Mouse (Mus musculus): ENCODE measurements around the gene Sdc1. TPM values are rescaled to one million over a fixed set of nuclear protein-coding genes. Genes with fewer than 3 reads are reported as not detected.
A peak's percentile ranks its signal among the peaks of the same experiment; 100 is the strongest.

Sdc1 gene
- polyA plus RNA-seq, 1 experiment from 2014 or later = 184 TPM

DNA sequence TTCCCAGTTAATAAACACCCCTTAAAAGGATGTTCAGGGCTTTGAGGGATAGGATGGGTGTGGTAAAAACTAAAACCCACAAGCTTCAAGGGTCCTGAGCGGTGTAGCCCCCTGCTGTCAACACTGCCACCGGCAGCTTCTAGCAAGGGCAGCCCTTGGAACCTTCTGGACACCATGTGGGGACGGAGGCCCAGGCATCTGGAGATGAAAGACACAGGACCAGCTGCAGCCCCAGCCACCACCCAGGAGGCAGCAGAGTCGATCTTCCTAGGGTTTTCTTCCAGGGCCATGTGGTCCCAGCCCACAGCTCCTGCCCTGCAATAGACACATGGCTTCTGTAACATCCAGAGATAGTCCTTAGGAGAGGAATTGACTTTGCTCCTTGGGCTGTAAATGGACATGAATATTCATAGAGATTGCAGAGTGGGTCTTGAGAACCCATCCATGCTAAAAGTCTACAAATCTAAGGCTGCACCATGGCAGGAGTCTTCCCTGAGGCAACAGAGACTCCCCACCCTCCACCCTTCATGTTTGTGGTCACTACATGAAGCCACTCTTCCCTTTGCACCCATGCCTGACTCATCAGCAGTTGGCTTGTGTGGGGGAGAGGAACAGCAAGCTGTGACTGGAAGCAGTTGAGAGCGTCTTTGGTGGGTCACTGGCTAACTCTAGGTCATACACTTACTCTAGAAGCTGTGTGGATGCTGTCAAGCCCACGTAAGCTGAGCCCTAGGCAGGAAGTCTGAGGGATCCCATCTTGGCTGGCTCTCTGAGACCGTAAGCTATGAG is 34.0 kb downstream of the Sdc1 start:
- no peak overlapping the region for H3K4me2 ChIP-seq (replicated peaks)
- H3K36me3 ChIP-seq = no peaks in the 10 kb centered on the region
- H3K4me3 ChIP-seq = no peak overlapping the region
- no peaks in the 10 kb centered on the region for H3K27me3 ChIP-seq
- peaks cover 16% of the 10 kb centered on the region for H3K4me1 ChIP-seq
- H3K27ac ChIP-seq = no peak overlapping the region
- H3K9me3 ChIP-seq = no peaks in the 10 kb centered on the region
- 79% methylated on average over 7 of the region's 7 CpGs for WGBS
- ATAC-seq (ENCODE audit: insufficient number of reproducible peaks, insufficient read depth, low FRiP score, low TSS enrichment) = no peak
- H3K9ac ChIP-seq = no peak overlapping the region

DNA sequence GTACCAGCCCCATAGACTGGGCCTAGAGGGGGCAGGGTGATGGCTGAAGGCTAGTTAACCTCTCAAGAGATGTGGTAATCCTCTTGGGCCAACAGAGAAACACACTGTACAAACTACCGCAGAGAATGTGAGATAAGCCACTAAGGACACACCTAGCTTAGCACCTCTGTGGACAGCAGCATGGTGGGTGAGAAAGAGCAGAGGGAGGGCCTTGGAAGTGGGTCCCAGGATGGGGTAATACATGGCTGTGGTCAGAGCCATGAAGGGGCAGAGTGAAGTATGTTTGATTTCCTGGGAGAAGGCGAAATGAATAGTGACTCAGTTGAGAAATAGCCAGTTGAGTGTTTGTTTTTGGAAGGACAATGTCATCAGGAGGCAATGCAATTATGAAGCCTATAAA is 38.0 kb downstream of the Sdc1 start:
- no peak overlapping the region for H3K4me2 ChIP-seq (replicated peaks)
- H3K9ac ChIP-seq = no peak overlapping the region
- no peak for ATAC-seq (ENCODE audit: insufficient number of reproducible peaks, insufficient read depth, low FRiP score, low TSS enrichment)
- H3K36me3 ChIP-seq = no peaks in the 10 kb centered on the region
- H3K9me3 ChIP-seq = no peaks in the 10 kb centered on the region
- H3K4me1 ChIP-seq = peaks cover 20% of the 10 kb centered on the region
- H3K4me3 ChIP-seq = no peak overlapping the region
- no peak overlapping the region for H3K27ac ChIP-seq
- H3K27me3 ChIP-seq = no peaks in the 10 kb centered on the region
- 84% methylated on average over 2 of the region's 2 CpGs for WGBS

DNA sequence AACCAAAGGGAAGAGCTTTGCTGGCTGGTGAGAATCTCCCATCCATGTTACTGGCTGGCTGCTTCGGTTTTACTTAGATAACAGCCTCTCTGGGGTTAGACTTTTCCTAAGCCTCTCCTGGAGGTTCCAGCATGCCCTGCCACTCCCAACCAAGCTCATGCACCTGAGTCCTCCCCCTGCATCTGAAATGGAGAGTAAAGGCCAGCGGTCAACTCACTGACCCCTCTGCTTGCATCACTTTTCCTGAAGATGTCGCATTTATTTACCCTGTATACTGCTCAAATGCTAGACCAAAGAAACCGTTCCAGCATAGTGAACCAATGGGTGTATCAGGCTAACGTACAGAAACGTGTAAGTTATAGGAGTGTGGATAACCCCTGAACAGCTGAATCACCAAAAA is 38.5 kb downstream of the Sdc1 start:
- H3K4me2 ChIP-seq (replicated peaks) = no peak overlapping the region
- H3K4me3 ChIP-seq = no peak overlapping the region
- 86% methylated on average over 6 of the region's 6 CpGs for WGBS
- peaks cover 17% of the 10 kb centered on the region for H3K4me1 ChIP-seq
- H3K27ac ChIP-seq = no peak overlapping the region
- no peaks in the 10 kb centered on the region for H3K9me3 ChIP-seq
- H3K27me3 ChIP-seq = no peaks in the 10 kb centered on the region
- ATAC-seq (ENCODE audit: insufficient number of reproducible peaks, insufficient read depth, low FRiP score, low TSS enrichment) = no peak
- H3K9ac ChIP-seq = no peak overlapping the region
- no peaks in the 10 kb centered on the region for H3K36me3 ChIP-seq

DNA sequence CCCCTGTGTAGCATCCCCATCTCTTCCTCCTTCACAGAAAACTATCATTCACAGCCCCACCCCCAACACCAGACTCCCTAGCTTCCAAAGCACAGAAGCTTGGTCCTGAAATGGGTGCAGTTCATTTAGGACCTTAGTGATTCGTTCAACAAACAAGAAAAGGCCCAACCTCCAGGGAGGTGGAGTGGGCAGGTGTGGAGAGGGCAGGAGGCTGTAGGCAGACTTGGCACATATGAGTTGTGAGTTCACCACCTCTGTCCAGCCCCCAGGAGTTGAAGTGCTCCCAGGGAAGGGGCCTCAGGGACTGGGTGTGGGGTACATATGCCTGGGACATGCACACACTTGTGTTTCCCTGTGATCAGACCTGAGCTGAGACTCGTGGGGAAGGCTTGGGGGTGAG is 39.8 kb downstream of the Sdc1 start:
- Histone ChIP-seq H3K27ac (no peak overlapping the region), H3K9me3 (no peaks in the 10 kb centered on the region), H3K36me3 (no peaks in the 10 kb centered on the region), H3K27me3 (no peaks in the 10 kb centered on the region), H3K4me3 (no peak overlapping the region), H3K9ac (no peak overlapping the region), H3K4me2 (replicated peaks) (no peak overlapping the region), H3K4me1 (peaks cover 12% of the 10 kb centered on the region; the same call in 1 of the 2 replicates)
- ATAC-seq (ENCODE audit: insufficient number of reproducible peaks, insufficient read depth, low FRiP score, low TSS enrichment) = no peak
- WGBS = 52% methylated on average over 2 of the region's 2 CpGs

DNA sequence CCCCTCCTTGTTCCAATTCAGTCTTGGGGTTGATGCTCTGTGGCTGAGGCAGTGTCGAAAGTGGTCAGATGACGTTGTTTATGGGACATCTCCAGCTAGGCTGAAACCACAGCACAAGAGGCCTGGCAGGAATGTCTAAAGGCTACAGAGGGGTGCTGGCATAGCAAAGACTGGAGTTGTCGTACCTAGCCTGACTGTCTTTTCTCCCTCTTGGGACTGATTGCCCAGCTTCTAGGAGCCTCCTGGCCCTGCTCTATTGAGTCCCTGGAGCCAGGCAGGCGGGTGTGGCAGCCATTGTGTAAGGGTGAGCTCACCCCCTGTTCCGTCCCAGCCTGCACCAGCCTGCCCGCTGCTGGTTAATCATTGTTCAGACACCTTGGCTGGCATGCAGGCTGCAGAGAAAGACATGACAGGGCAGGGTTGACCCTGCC is 40.3 kb downstream of the Sdc1 start:
- no peak for ATAC-seq (ENCODE audit: insufficient number of reproducible peaks, insufficient read depth, low FRiP score, low TSS enrichment)
- H3K4me1 ChIP-seq = peaks cover 12% of the 10 kb centered on the region; the same call in 1 of the 2 replicates
- H3K9me3 ChIP-seq = no peaks in the 10 kb centered on the region
- no peaks in the 10 kb centered on the region for H3K27me3 ChIP-seq
- H3K4me2 ChIP-seq (replicated peaks) = no peak overlapping the region
- H3K4me3 ChIP-seq = no peak overlapping the region
- no peak overlapping the region for H3K27ac ChIP-seq
- no peaks in the 10 kb centered on the region for H3K36me3 ChIP-seq
- no peak overlapping the region for H3K9ac ChIP-seq
- WGBS = 72% methylated on average over 6 of the region's 6 CpGs

DNA sequence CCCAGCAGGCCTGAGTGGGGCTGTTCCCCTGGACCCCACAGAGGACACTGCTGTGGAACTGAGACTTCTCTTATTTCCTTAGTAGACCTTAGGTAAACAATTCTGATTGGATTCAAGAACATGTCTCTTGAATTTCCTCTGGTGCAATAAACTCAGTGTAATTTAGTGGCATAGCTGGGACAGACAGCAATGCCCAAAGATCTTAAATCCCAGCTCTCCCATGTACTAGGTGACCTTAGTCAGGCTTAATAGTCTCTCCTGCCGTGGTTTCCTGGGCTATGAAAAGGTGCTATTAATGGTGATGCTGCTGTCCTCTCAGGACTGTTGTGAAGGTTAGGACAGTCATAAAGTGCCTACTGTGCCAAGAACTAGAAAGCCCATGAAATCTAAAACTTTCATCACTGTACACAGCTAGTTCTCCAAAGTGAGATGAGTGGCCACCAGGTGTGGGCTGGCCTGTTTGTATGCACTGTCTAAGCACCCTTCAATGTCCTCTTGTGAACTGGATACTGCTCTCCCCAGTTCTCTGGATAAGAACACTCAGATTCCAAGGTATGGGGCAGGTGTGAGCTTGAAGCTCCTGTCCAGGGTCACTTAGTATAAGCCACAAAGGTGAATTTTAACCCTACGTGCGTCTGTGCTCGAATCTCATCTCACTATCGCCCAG is 40.9 kb downstream of the Sdc1 start:
- no peak overlapping the region for H3K9ac ChIP-seq
- H3K4me2 ChIP-seq (replicated peaks) = no peak overlapping the region
- no peak overlapping the region for H3K27ac ChIP-seq
- no peaks in the 10 kb centered on the region for H3K27me3 ChIP-seq
- 85% methylated on average over 5 of the region's 5 CpGs for WGBS
- ATAC-seq (ENCODE audit: insufficient number of reproducible peaks, insufficient read depth, low FRiP score, low TSS enrichment) = no peak
- peaks cover 12% of the 10 kb centered on the region; the same call in 1 of the 2 replicates for H3K4me1 ChIP-seq
- H3K9me3 ChIP-seq = no peaks in the 10 kb centered on the region
- H3K4me3 ChIP-seq = no peak overlapping the region
- no peaks in the 10 kb centered on the region for H3K36me3 ChIP-seq

DNA sequence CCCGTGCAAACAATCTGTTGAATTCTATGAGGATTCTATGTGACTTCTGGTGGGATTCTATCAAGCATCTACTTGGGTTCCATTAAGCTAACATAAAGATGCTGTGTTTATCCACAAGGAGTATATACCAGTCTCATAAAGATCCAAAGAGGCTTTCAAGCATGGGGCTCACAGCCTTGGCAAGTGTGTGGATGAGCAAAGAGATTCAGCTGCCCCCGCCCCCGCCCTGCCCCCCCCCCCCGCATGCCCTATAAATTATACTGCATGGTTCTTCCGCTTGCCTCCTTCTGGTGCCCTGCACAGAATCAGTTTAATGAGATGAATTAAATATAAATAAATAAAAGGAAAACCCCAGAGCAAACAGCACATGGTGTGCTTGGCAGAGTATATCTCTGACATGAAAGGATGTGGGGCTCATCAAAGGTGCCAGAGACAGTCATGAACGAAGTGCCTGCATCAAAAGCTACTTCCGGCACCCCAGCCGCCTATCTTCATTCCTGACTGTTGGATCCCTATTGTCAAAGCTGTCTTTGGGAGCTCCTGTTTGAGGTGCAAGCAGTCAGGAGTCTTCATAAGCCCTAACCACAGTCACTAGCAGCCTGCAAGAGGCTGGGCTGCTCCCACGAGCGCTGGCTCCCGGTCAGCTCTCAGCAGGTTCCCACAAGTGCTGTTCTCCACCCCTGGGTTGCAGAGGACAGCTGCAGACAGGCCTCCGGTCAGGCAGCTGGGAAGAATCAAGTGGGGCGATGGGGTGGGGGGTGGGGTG is 46.5 kb downstream of the Sdc1 start:
- Histone ChIP-seq H3K4me3 (no peak overlapping the region), H3K27me3 (no peaks in the 10 kb centered on the region), H3K4me1 (peaks cover 9% of the 10 kb centered on the region; the same call in 1 of the 2 replicates), H3K36me3 (no peaks in the 10 kb centered on the region), H3K9ac (no peak overlapping the region), H3K4me2 (replicated peaks) (no peak overlapping the region), H3K27ac (no peak overlapping the region), H3K9me3 (no peaks in the 10 kb centered on the region)
- ATAC-seq (ENCODE audit: insufficient number of reproducible peaks, insufficient read depth, low FRiP score, low TSS enrichment) = 0 out of 2 replicates have a peak, but pooled peaks have one; percentile 69
- 31% methylated on average over 13 of the region's 13 CpGs for WGBS

DNA sequence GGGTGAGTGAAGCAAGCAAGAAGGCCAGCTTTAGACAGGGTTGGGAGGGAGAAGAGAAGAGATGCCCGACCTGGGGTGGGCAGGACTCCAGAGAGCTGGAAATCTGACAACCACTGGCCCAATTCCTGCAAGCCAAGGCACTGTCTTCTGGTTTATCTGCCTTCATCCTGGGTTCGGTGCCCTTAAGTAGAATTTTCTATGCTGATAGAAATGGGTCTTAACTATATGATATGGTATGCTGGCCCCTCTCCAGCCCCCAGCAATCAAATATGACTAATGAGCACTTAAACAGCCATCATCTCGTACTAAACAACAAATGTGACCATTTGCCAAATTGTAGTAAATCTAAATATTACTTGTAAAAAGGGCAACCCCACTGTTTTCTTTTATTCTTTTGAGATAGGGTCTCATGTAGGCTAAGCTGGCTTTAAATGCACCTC is 47.1 kb downstream of the Sdc1 start:
- no peaks in the 10 kb centered on the region for H3K36me3 ChIP-seq
- H3K27me3 ChIP-seq = no peaks in the 10 kb centered on the region
- H3K9ac ChIP-seq = no peak overlapping the region
- no peaks in the 10 kb centered on the region for H3K9me3 ChIP-seq
- ATAC-seq (ENCODE audit: insufficient number of reproducible peaks, insufficient read depth, low FRiP score, low TSS enrichment) = no peak
- WGBS = 49% methylated on average over 3 of the region's 3 CpGs
- peaks cover 9% of the 10 kb centered on the region; the same call in 1 of the 2 replicates for H3K4me1 ChIP-seq
- no peak overlapping the region for H3K4me3 ChIP-seq
- no peak overlapping the region for H3K4me2 ChIP-seq (replicated peaks)
- no peak overlapping the region for H3K27ac ChIP-seq

DNA sequence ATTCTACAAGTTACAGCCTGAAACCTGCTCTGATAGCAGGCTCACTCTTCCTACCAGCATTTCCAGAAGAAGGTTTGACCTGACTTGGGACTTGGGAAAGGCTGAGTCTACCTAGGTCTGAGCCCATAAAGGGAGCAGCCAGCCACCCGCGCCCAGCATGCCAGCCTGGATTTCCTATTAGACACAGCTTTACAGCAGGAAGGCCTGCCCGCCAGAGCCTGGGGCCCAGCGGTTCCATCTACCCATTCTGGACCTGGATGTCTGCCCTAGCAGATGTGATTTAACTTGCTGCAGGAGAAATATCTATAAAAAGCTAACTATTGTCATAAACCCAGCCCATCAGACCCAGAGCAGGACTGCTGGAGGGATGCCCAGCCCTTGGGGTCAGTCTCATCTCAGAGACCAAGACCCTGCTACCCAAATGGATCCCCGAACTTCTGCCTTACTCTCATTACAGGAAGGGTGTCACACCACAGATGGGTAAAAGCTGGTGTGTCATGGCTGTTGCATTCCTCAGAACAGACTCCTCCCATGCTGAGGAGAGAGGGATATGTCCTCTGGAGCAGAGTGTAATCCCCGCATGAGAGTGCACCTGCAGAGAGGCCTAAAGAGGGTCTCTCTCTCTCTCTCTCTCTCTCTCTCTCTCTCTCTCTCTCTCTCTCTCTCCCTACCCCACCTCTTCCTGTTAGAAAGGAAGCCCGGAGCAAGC is 54.0 kb downstream of the Sdc1 start:
- WGBS = 81% methylated on average over 7 of the region's 7 CpGs
- Histone ChIP-seq H3K9ac (no peak overlapping the region), H3K4me3 (no peak overlapping the region), H3K9me3 (no peaks in the 10 kb centered on the region), H3K27me3 (no peaks in the 10 kb centered on the region), H3K27ac (no peak overlapping the region), H3K4me2 (replicated peaks) (no peak overlapping the region), H3K36me3 (no peaks in the 10 kb centered on the region), H3K4me1 (no peaks in the 10 kb centered on the region)
- ATAC-seq (ENCODE audit: insufficient number of reproducible peaks, insufficient read depth, low FRiP score, low TSS enrichment) = no peak

DNA sequence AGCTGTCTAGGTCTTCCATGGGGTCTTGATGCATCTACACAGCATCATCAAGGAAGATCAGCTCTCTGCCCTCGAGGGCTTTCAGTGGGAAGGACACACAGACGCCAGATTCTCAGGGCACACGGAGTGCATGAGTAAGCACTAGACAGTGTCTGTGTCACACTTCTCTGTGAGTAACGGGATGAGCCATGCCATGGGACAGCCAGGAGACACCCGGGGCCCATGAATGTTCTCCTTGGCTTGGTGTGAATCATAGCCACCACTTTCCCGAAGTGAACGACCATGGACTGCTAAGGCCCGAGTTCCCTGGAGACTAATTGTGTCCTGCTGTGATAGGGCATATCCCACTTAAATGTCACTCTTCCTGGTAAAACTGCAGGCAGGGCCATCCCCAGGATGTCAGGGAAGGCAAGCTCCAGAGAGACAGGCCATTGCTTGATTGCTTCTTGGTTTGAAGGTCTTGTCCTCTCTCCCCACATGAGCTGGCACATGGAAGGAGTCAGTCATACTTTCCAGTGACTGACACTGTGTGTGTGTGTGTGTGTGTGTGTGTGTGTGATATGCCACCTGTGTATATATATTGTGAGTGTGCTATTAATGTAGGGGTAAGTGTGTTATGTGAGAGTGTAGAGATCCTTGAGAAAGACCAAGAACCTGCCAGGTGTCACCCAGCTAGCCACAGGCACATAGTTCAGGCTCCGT is 56.0 kb downstream of the Sdc1 start:
- H3K27ac ChIP-seq = no peak overlapping the region
- no peaks in the 10 kb centered on the region for H3K4me1 ChIP-seq
- no peak for ATAC-seq (ENCODE audit: insufficient number of reproducible peaks, insufficient read depth, low FRiP score, low TSS enrichment)
- H3K9ac ChIP-seq = no peak overlapping the region
- no peaks in the 10 kb centered on the region for H3K9me3 ChIP-seq
- H3K4me2 ChIP-seq (replicated peaks) = no peak overlapping the region
- no peak overlapping the region for H3K4me3 ChIP-seq
- WGBS = 88% methylated on average over 9 of the region's 9 CpGs
- H3K27me3 ChIP-seq = no peaks in the 10 kb centered on the region
- no peaks in the 10 kb centered on the region for H3K36me3 ChIP-seq
